Mouse (Mus musculus) liver, postnatal 0 days (tissue): Measurements from ENCODE around the gene Ndrg3.

Experiments
- CTCF ChIP-seq: sonication (generic); IDR thresholded peaks from 2 replicates; pipeline ENCODE4 v1.5.1; 2016; ENCODE audit warnings: antibody characterized with exemption, low read depth
- EP300 ChIP-seq: IDR thresholded peaks from 2 replicates; pipeline ENCODE4 v1.6.1; 2016; ENCODE audit warnings: antibody characterized with exemption, low read depth, mild to moderate bottlenecking

GRCm38 (mm10) chr2:156933426-156933825 is 58.4 kb downstream of the Ndrg3 start:
- TF ChIP-seq EP300 = no peak
- no peak for TF ChIP-seq CTCF
